Mouse (Mus musculus) small intestine, adult 2 months (tissue): Measurements from ENCODE around the gene Gm28047.

Source experiments
- CTCF ChIP-seq: fragments of 200-500 bp; IDR thresholded peaks from 2 replicates; pipeline ENCODE4 v1.5.1; 2012; ENCODE audit warnings: low read depth, mild to moderate bottlenecking, control low read depth, inconsistent platforms, low read length, moderate library complexity, mixed read lengths; ENCODE audit not compliant: insufficient replicate concordance, insufficient read length; ENCODE audit errors: extremely low read depth
- POLR2A ChIP-seq: fragments of 200-500 bp; IDR thresholded peaks from 2 replicates; pipeline ENCODE4 v1.6.1; 2012; ENCODE audit warnings: low read depth, mild to moderate bottlenecking, control low read depth, inconsistent platforms, low read length, moderate library complexity

- TF ChIP-seq CTCF: no peak
- no peak for TF ChIP-seq POLR2A
These were observed 78.0 kb downstream of the Gm28047 start for GRCm38 (mm10) chr15:102546677-102547427.
